Mouse (Mus musculus) mouse trophoblast stem cell (cell line): ENCODE results near the gene Slc28a1.
"Not testable (repeated sequence)": the region's sequence is repeated elsewhere in the genome, so short reads cannot be mapped to it uniquely, and the experiment has no call there.

Experiments used
- in situ Hi-C, 2 experiments: fragments of 300-500 bp; cut with MseI, MboI; formaldehyde crosslinking; loops; 2 replicates in 1 of 2; 3 replicates in 1 of 2; pipeline ENCODE4 v1.15.1; 2025

The Slc28a1 gene

GRCm38 (mm10) chr7:81124773-81125172, 10.2 kb downstream of the Slc28a1 start:
- in situ Hi-C loops = no loop called here

- in situ Hi-C loops = no loop called here
These were observed 10.9 kb downstream of the Slc28a1 start for GRCm38 (mm10) chr7:81125215-81126175.

GRCm38 (mm10) chr7:81131864-81132263, 17.3 kb downstream of the Slc28a1 start:
- in situ Hi-C loops = no loop called here

GRCm38 (mm10) chr7:81132851-81133279, 18.3 kb downstream of the Slc28a1 start:
- in situ Hi-C loops = no loop called here

- in situ Hi-C loops = no loop called here
These were observed 18.8 kb downstream of the Slc28a1 start for GRCm38 (mm10) chr7:81133416-81133815.

- in situ Hi-C loops = no loop called here
These were observed 19.3 kb downstream of the Slc28a1 start for GRCm38 (mm10) chr7:81133941-81134340.

GRCm38 (mm10) chr7:81134614-81135067, 20.0 kb downstream of the Slc28a1 start:
- in situ Hi-C loops = no loop called here

GRCm38 (mm10) chr7:81137292-81137691, 22.7 kb downstream of the Slc28a1 start:
- in situ Hi-C loops = no loop called here

GRCm38 (mm10) chr7:81139100-81139499, 24.5 kb downstream of the Slc28a1 start:
- in situ Hi-C loops = no loop called here

- in situ Hi-C loops = no loop called here
These were observed 25.2 kb downstream of the Slc28a1 start for GRCm38 (mm10) chr7:81139671-81140404.

GRCm38 (mm10) chr7:81141541-81141940, 26.9 kb downstream of the Slc28a1 start:
- in situ Hi-C loops = no loop called here

GRCm38 (mm10) chr7:81143056-81143455, 28.5 kb downstream of the Slc28a1 start:
- in situ Hi-C loops = not testable (repeated sequence)

- in situ Hi-C loops = loop anchor here (10.0 kb wide), 1 partner anchor 265 kb away; no protein-coding TSS in a partner anchor
These were observed 35.2 kb downstream of the Slc28a1 start for GRCm38 (mm10) chr7:81149759-81150158.

GRCm38 (mm10) chr7:81151216-81151615, 36.6 kb downstream of the Slc28a1 start:
- in situ Hi-C loops = loop anchor here (10.0 kb wide), 1 partner anchor 266 kb away; no protein-coding TSS in a partner anchor

GRCm38 (mm10) chr7:81152306-81152705, 37.7 kb downstream of the Slc28a1 start:
- in situ Hi-C loops = loop anchor here (10.0 kb wide), 1 partner anchor 268 kb away; no protein-coding TSS in a partner anchor

GRCm38 (mm10) chr7:81152826-81153225, 38.2 kb downstream of the Slc28a1 start:
- in situ Hi-C loops = loop anchor here (10.0 kb wide), 1 partner anchor 268 kb away; no protein-coding TSS in a partner anchor

GRCm38 (mm10) chr7:81153327-81153726, 38.7 kb downstream of the Slc28a1 start:
- in situ Hi-C loops = loop anchor here (10.0 kb wide), 1 partner anchor 269 kb away; no protein-coding TSS in a partner anchor

- in situ Hi-C loops = loop anchor here (10.0 kb wide), 1 partner anchor 269 kb away; no protein-coding TSS in a partner anchor
These were observed 39.6 kb downstream of the Slc28a1 start for GRCm38 (mm10) chr7:81154244-81154643.

- in situ Hi-C loops = loop anchor here (10.0 kb wide), 1 partner anchor 270 kb away; no protein-coding TSS in a partner anchor
These were observed 40.4 kb downstream of the Slc28a1 start for GRCm38 (mm10) chr7:81154960-81155359.

GRCm38 (mm10) chr7:81158933-81159332, 44.3 kb downstream of the Slc28a1 start:
- in situ Hi-C loops = loop anchor here (10.0 kb wide), 1 partner anchor 274 kb away; no protein-coding TSS in a partner anchor

GRCm38 (mm10) chr7:81161666-81162065, 47.1 kb downstream of the Slc28a1 start:
- in situ Hi-C loops = no loop called here

- in situ Hi-C loops = no loop called here
These were observed 47.7 kb downstream of the Slc28a1 start for GRCm38 (mm10) chr7:81162345-81162744.
